Mouse (Mus musculus) gastrocnemius, postnatal 10 days (tissue): Measurements from ENCODE around the gene Cfap73. TPM values are rescaled to one million over a fixed set of nuclear protein-coding genes. Genes with fewer than 3 reads are reported as not detected.
A peak's percentile ranks its signal among the peaks of the same experiment; 100 is the strongest.

ENCODE experiments used
- DNase-seq: peaks from one replicate; pipeline ENCODE4 v3.0.0; 2021; ENCODE audit warnings: mixed read lengths
- long read RNA-seq, 2 experiments: library from polyadenylated mRNA; stranded (forward); transcript quantifications; one replicate each; pipeline ENCODE4 v2.0.0; 2021
- total RNA-seq, 2 experiments: library from RNA; stranded (reverse); gene quantifications; 2 replicates each; pipeline ENCODE4 v1.2.3; 2021

Cfap73 gene
- not detected for total RNA-seq
- long read RNA-seq, experiment 1: 0 reads
- long read RNA-seq, experiment 2: 0 reads

DNA sequence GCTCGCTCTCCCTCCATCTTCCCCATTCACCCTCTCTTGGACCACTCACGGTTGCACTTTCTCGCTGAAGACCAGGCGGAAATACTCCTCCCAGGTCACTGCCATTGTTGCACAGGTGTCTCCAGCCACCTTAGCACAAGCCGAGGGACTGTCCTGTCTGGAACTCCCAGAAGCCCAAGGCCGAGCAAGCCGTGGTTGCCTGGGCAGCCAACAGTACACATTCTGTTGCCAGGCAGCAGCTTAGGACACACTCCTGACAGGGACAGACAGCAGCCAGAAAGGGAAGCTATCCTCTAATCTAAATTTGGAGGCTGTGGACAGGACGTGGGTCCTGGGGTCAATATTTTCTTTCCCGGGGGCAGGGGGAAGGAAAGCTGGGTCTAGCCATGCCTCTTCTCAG, at the start of gene Cfap73:
Gene Cfap73, minus strand, starts transcription at position 105 of the 400 bp plus-strand sequence.
- DNase-seq: no peak

DNA sequence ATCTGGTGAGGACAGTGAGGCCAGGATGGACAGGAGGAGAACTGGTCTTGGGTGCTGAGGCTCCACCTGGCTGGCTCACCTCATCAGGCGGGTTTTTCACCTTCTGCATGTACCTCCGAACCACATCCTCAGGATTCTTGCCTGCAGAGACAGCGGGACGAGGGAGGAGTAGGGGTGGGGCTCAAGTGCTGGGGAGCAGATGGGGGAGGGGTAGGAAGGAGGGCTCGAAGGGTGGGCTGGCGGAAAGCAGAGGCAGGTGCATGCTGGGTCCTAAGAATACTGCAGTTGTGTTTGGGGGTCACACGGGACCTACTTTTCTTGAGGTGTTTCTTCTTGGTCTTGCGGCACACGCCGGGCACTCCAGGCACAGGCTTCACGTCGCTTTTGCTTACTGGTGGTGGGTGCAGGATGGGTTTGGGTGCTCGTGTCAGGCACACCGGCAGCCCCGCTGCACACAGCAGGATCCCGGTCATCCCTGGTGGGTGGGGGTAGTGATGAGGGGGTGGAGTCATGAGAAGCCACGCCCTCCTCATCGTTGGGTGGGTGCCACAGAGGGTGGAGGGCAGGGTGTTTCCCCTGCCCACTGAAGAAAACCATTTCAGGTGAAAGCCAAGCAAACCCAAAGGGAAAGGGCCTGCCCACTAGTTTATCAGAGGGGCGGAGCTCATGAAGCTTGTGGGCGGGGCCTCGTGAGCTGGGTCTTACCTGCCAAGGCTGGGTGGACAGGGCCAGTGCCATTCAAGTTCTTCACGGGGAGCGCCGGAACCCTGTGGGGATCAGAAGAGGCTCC, 49.1 kb upstream of the Cfap73 start:
- DNase-seq: no peak

DNA sequence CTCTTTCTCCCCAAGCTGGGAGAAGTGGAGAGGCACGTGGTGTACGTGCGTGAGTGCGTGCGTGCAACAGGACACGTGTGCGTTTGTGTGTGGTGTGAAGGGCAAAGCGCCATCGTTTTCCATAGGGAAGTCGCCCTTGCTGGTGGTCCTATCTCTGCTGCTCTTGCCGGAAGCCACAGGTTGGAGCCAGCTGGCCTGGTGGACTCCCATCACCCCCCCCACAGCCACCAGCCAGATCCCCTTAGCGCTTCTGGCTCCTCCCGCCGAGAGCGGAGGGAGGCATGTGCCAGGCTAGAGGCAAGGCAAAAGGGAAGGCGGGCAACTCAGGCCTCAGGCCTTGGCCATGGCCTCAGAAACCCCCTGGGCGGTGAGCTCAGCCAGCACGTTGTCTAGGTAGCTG, 46.9 kb upstream of the Cfap73 start:
- no peak for DNase-seq

DNA sequence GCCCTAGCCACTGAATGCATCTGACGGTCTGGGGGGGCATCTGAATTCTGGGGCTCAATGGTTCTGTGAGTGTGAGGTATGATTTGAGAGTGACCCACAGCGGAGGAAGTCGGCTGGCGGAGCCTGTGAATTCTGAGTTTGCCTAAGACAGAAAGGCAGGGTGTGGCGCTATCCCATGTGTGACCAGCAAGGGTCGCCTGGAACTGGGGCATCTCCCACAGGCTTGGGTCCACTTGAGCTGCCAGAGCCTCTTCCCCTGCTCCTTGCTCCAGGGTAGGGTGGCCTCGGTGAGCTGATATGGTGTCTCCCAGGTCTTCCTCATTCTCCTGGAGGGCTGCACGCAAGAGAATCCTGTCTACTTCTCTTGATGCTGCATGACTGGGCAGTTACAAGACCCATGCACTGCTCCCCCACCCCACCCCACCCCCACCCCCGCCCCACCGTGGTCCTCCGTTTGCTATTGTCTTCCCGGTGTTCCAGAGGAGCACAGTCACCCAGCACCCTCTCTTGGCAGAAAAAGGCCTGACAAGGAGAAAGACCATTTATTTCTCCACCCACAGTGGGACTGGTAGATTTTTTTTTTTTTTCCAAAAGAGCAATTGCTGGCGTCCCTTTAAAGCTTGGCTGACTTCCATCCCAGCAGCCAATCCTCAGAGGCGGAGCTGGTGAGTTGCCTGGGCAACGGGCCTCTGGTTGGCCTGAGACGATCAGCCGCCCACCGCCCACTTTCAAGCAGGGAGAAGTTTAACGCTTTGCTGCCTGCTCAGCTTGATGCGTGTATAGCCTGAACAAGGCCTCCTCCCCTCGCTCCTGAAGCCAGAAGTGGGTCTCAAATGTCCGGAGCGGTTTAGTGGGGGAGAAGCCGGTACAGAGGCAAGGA, 45.9 kb upstream of the Cfap73 start:
- DNase-seq: peak; percentile 74

DNA sequence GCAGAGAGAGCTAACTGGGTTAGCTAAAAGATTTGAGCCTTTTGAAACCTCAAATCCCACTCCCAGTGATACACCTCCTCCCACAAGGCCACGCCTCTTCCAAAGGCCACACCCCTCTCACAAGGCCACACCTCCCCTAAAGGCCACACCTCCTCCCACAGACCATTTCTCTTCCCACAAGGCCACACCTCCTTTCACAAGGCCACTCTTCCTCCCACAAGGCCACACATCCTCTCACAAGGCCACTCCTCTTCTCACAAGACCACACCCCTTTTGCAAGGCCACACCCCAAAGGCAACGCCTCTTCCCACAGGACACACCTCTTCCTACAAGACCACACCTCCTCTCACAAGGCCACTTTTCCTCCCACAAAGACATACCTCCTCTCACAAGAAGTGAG, 43.5 kb upstream of the Cfap73 start:
- DNase-seq: no peak

DNA sequence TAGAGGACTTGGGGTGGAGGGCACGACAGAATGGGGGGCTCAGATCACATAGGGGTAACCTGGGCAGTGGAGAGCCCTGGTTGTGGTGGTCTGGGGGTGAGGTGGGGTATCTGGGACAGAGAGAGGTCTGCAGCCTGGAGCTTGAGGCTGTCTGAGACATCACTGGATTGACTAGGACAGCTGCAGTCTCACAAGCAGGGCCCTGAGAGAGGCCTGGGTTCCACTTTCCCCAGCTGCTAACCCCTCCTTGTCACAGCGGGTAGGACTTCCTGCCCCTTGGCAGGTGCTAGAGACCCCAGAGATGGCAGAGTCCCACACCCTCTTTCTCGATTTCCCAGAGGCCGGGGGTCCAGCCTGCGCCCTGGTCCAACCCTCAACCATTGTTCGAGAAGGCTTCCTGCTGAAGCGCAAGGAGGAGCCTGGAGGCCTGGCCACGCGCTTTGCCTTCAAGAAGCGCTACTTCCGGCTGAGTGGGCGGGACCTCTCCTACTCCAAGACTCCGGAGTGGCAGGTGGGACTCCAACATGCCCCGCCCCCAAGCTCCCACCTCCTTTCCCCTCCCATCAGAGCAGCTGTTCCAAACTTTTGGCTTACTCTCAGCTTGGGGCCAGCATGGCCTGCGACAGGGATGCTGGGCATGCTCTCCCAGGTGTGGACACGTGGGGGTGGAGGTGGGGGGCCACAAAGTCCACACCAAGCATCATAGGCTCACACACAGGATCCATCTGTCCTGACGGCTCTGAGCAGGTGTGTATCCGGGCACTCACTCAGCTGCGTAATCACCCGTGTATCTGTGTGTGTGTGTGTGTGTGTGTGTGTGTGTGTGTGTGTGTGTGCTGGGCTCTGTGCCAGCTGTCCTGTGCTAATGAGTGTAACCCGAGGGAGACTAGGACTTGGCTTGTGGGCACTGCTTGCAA, 40.5 kb upstream of the Cfap73 start:
- DNase-seq: peak; percentile 45

DNA sequence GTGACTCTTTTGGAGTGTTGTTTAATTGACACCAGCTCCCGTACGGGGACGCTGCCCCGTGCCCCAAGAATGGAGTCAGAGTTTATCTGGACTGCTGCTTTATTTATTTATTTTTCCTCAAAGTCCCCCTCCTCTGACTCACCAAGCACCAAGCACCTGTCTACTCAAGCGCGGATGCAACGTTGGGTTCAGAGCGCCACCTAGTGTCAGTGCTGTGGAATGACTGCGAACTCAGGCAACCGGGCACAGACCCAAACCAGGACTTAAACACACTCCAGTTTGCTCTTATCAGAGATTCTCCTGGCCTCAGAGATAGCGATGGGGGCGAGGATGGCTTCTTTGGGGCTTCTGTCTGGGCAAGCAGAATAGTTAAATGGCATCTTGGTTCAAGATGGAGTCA, 39.6 kb upstream of the Cfap73 start:
- peak; percentile 72 for DNase-seq

DNA sequence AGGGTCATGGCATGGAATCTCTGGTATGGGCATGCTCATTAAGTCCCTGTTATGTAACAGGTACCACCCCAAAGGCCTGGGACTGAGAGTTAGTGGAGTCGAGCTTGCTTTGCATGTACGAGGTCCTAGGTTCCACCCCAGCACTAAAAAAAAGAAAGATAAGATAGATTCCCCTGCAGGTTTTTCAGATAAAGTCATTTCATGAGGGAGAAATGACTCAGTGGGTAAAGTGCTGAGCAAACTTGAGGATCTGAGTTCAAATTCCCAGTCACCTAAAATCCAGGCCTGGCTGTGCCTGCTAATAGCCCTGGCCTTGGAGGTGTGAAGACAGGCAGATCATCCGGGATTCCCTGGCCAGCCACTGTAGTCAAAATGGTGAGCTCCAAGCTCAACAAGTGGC, 37.8 kb upstream of the Cfap73 start:
- DNase-seq: no peak

DNA sequence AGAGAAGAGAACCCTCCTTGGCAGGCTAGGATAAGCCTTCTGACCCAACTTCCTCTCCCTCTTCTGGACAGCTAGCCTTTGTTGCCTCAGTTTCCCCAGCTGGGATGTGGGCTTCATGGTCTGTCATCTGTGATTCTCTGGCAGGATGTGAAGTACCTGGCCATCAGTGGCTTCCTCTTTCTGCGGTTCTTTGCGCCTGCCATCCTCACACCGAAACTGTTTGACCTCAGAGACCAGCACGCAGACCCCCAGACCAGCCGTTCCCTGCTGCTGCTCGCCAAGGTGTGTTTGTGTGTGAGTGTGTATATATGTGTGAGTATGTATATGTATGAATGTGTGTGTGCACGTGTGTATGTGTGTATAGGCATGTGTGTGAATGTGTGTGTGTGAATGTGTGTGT, 36.1 kb upstream of the Cfap73 start:
- no peak for DNase-seq

DNA sequence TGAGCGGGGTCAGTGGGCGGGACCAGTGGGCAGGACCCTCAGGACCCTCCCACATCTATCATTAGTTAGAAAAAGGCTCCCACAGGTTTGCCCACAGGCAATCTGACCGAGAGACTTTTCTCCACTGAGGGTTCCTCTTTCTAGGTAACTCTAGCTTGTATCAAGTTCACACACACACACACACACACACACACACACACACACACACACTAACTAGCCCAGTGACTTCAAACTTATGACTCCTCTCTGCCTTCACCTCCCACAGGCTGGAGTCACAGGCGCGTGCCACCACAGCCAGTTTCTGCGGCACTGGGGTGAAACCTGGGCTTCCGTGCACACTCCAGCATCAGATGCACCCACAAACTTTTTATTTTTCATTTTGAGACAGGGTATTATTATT, 34.7 kb upstream of the Cfap73 start:
- no peak for DNase-seq

DNA sequence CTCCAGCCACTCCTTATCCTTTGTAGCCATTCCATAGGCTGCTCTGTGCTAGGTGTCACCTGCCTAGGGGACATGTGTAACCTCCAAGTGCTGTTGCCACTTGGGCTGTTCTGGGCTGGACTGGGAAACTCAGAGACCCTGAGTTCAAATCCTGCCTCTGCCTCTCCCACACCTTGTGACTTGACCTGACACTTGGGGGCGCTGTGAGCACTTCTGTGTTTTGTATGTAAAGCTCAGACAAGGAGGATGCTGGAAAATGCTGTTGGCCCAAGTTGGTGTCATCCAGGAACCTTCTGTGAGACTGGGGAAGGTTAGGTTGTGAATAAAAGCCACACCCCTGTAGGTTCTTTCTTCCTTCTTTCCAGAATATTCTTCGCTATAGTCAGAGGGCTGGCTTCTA, 30.9 kb upstream of the Cfap73 start:
- DNase-seq: no peak

DNA sequence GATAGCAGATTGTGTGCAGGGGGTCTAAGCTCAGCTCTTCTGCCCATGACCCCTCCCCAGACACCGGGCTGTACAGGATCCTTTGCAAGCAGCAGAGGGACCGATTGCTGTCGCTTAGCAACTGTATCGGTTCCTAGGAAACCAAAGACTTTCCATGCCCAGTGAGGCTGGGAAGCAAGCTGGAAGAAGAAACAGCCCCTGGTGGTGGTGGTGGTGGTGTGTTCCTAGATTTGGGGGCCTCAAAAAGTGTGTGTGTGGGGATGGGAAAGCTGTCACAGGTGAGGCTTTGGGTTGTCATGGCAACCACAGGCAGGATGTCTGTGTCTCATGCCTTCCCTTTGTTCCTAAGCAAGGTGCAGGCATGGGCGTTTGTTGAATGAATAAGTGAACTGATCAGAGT, 26.8 kb upstream of the Cfap73 start:
- DNase-seq: no peak

DNA sequence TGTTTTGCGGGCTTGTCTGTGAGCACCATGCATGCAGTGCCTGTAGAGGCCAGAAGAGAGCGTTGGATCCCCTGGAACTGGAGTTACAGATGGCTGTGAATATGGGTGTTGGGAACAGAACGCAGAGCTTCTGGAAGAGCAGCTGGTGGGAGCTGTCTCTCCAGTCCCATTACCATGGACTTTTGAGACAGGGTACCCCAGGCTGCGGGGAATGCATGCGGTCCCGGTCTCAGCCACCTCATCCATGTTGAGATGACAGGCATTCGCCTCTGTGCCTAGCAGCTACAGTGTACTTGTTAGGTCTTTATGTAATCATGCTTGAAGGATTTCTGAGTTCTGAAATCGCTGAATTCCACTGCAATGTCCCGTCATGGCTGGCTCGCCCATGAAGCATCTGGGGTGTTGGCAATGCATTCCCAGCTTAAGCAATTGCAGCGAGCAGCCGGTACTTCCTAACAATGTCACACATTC, 22.3 kb upstream of the Cfap73 start:
- DNase-seq: no peak

DNA sequence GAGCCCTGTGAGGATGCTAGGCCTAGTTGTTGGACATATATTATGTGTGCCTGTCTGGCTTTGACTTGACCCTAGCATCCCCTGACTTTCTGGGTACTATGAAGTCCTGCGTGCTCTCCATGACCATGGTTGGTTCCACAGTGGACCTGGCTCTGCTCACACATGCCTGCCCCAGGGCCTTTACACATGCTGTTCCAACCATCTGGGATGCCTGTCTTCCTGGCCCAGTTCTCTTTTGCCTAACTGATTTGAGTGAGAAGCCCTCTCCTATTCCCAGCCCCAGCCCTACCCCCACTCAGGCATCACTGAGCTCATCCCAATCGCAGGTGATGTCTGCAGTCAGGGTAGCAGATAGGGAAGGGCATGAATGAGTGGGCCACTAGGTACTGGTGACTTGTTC, 19.8 kb upstream of the Cfap73 start:
- no peak for DNase-seq

DNA sequence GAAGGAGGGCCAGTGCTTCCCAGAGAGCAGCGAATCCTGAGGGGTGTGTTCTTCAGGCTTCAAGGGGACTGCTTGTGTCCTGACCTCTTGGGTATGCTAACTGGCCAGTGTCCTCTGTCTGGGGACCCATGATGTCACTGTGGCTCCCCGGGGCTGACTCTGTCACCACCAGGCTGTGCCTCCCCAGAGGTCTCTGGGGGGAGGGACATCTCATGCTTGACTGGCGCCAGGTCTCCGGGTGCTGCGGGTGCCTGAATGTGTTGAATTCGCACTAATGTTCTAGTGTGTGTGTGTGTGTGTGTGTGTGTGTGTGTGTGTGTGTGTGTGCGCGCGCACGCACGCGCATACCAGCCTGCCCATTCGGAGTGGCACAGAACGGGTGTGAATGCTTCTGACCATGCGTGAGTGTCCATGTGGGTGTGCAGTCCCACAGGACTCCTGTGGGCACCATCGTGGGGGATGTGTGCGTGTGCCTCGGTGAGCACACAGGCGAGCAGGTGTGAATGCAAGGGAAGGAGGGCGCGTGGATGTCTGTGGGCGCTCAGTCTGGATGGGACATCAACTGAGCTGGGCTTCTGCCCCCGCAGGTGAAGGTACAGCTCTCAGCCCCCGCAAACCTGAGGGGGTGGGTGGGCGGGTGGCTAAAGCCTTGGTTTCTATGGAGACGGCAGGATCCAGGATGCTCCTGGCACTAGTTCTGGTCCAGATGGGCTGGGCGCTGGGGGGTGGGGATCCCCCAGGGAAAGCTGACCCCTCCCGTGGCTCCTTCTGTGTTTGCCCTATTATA, 19.1 kb upstream of the Cfap73 start:
- DNase-seq: no peak

DNA sequence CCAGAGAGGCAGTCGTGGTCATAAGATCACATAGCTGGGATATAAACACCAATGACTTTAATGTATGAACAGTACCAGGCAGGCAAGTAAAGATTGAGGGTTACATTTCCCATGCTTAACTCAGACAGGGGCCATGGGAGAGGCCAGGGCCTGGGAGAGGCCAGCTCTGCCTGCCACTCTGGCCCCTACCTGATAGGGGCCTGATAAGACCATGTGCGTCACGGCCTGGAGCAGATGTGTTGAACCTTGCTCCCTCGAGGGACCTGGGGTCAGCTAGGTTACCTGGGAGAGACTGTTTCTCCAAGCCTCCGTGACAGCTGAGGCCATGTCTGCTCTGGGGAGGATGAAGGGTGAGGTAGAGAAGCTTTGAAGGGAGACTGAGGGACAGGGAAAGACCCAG, 17.2 kb upstream of the Cfap73 start:
- DNase-seq: no peak

DNA sequence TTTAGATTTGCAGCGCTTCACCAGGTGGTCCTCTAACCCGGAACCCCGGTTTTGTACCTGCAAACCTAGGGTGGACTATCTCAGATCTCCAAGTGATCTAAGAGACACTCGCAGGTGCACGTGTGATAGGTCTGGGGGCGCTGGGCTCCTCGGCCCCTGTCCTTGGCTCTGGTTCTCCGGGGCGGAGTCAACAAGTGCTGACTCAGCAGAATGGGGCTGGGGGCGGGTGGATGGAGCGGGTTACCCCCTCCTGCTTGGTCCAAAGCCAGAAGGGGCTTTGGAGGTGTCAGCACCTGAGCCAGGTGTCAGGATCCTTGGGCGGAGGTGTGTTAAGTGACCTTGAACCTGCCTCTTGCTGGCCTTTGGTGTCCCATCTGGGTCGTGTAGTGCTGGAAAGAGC, 15.9 kb upstream of the Cfap73 start:
- DNase-seq: no peak

DNA sequence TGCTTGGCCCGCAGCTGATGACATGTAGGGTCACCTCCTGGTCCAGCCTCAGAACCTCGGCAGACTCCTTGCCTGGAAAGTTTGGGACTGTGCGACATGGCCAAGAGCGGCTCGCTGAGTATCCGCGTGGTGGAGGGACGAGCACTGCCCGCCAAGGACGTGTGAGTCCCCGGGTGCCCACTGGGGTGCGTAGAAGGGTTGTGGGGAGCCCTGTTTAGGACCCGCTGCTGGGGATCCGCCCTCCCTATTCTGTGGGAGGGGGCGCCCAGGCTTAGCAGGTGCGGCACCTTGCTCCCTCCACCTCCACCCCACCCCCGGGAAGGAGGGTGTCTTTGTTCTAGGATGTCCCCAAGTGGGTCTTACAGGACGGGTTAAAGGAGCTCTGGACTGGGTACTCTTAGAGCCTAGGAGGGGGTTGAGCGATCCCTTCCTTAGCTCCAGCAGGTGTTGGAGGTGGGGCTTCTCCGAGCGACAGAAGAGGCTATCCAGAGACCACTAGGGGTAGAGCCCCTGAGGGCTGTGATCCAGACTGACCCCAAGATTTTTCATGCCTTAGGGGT, 15.4 kb upstream of the Cfap73 start:
- no peak for DNase-seq

DNA sequence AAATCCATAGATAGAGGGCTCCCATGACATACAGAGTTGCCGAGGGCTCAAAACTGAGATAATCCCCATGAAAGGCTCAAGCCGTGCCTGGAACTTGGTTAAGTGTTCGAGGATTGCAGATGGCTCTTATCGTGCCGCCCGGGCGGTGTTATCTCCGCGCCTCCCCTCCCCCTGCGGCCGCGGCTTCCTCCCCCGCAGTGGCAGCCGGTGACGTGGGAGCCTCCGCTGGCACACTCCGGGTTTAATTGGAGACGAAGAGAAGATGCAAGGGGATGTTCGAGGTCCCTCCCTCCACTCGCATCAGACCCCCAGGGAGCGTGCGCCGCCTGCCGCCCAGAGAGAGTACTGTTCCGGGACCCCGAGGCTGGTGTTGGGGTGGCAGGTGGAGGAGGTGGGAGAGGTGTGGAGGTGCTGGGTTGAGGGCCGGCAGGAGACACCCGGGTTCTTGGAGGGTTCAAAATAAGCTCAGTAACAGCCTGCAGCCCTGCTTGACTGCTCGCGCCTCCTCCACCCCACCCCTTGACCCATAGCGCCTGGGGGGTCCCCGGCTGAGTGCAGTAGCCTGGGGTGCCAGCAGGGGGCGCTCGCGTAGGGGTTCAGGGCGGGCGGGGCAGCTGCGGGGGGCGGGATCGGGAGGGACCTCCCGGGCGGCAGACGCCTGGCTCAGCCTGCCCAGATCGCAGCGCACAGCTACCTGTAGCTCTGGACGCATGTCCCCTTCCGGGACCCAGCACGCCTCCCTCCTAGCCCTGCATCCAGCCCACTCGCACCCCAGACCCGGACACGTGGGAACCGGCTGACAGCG, 14.7 kb upstream of the Cfap73 start, which contains the start of gene Rasal1:
Gene Rasal1, plus strand, starts transcription at position 244 of the 805 bp plus-strand sequence.
- DNase-seq: peak; percentile 56
